Mouse (Mus musculus): ENCODE data around the gene Hdac1. TPM values are rescaled to one million over a fixed set of nuclear protein-coding genes. Genes with fewer than 3 reads are reported as not detected.
A peak's percentile ranks its signal among the peaks of the same experiment; 100 is the strongest.

The Hdac1 gene
- polyA plus RNA-seq, 2 experiments from 2014 or later = 225 to 283 TPM

GRCm38 (mm10) chr4:129510723-129511412 lies 31.6 kb downstream of the Hdac1 start:
- no peak for ATAC-seq

GRCm38 (mm10) chr4:129509650-129510049 lies 32.9 kb downstream of the Hdac1 start:
- no peak for ATAC-seq

GRCm38 (mm10) chr4:129508834-129509600 lies 33.5 kb downstream of the Hdac1 start:
- ATAC-seq = no peak

GRCm38 (mm10) chr4:129508237-129508515 lies 34.3 kb downstream of the Hdac1 start:
- peak; percentile 37 for ATAC-seq

- peak; percentile 87 for ATAC-seq
Measured at GRCm38 (mm10) chr4:129507434-129508236, 34.9 kb downstream of the Hdac1 start.

- no peak for ATAC-seq
Measured at GRCm38 (mm10) chr4:129505511-129505910, 37.0 kb downstream of the Hdac1 start.

GRCm38 (mm10) chr4:129502901-129503444 lies 39.5 kb downstream of the Hdac1 start:
- ATAC-seq = no peak

- ATAC-seq = no peak
Measured at GRCm38 (mm10) chr4:129502327-129502888, 40.1 kb downstream of the Hdac1 start.

- peak; percentile 63 for ATAC-seq
Measured at GRCm38 (mm10) chr4:129500607-129501566, 41.6 kb downstream of the Hdac1 start.

- ATAC-seq = no peak
Measured at GRCm38 (mm10) chr4:129500017-129500416, 42.5 kb downstream of the Hdac1 start.

GRCm38 (mm10) chr4:129498941-129499340 lies 43.6 kb downstream of the Hdac1 start:
- ATAC-seq = no peak

- peak; percentile 64 for ATAC-seq
Measured at GRCm38 (mm10) chr4:129496631-129497030, 45.9 kb downstream of the Hdac1 start.

GRCm38 (mm10) chr4:129495672-129496562 lies 46.6 kb downstream of the Hdac1 start:
- ATAC-seq = no peak

- ATAC-seq = no peak
Measured at GRCm38 (mm10) chr4:129494681-129495080, 47.8 kb downstream of the Hdac1 start.

- ATAC-seq = no peak
Measured at GRCm38 (mm10) chr4:129490972-129491880, 51.3 kb downstream of the Hdac1 start, which contains the start of the genes Tssk3 and Fam229a. Gene Tssk3 (minus strand): TSS chr4:129491022. Gene Fam229a (plus strand): TSS chr4:129491190.

- ATAC-seq = no peak
Measured at GRCm38 (mm10) chr4:129481090-129481489, 61.4 kb downstream of the Hdac1 start.

- no peak for ATAC-seq
Measured at GRCm38 (mm10) chr4:129479863-129480262, 62.6 kb downstream of the Hdac1 start.

GRCm38 (mm10) chr4:129476047-129476446 lies 66.5 kb downstream of the Hdac1 start:
- ATAC-seq = no peak
